Mouse (Mus musculus): ENCODE data around the gene Setx. TPM values are rescaled to one million over a fixed set of nuclear protein-coding genes. Genes with fewer than 3 reads are reported as not detected.
"Not testable (repeated sequence)": the region's sequence is repeated elsewhere in the genome, so short reads cannot be mapped to it uniquely, and the experiment has no call there.

Setx gene
- 10 to 100 TPM; 46.9 to 51.0 TPM for total RNA-seq (2021)
- long read RNA-seq, experiment 1, partial matches to known transcripts = 0 of 6 reads
- long read RNA-seq, experiment 1, other reads (novel, unspliced or antisense) = 6 of 6 reads
- long read RNA-seq, experiment 2, partial matches to known transcripts = 2 of 3 reads
- long read RNA-seq, experiment 2, other reads (novel, unspliced or antisense) = 1 of 3 reads

GRCm38 (mm10) chr2:29123907-29124569, at the start of gene Setx:
TSS of gene Setx (plus strand) at chr2:29124181.
- DNase-seq (ENCODE audit: low spot score in 2 of 2) = no peak

GRCm38 (mm10) chr2:29074676-29075075, 49.3 kb upstream of the Setx start:
- no peak for DNase-seq (ENCODE audit: low spot score in 2 of 2)

- DNase-seq (ENCODE audit: low spot score in 2 of 2) = no peak
These were observed 48.5 kb upstream of the Setx start for GRCm38 (mm10) chr2:29075331-29076070.

- DNase-seq (ENCODE audit: low spot score in 2 of 2) = no peak
These were observed 47.8 kb upstream of the Setx start for GRCm38 (mm10) chr2:29076226-29076625.

GRCm38 (mm10) chr2:29081965-29082364, 42.0 kb upstream of the Setx start:
- DNase-seq (ENCODE audit: low spot score in 2 of 2) = no peak

GRCm38 (mm10) chr2:29086026-29086425, 38.0 kb upstream of the Setx start:
- DNase-seq (ENCODE audit: low spot score in 2 of 2) = no peak

- not testable (repeated sequence) for DNase-seq (ENCODE audit: low spot score in 2 of 2)
These were observed 34.7 kb upstream of the Setx start for GRCm38 (mm10) chr2:29089276-29089675.

GRCm38 (mm10) chr2:29095674-29096073, 28.3 kb upstream of the Setx start:
- DNase-seq (ENCODE audit: low spot score in 2 of 2) = no peak

GRCm38 (mm10) chr2:29096751-29097150, 27.2 kb upstream of the Setx start:
- no peak for DNase-seq (ENCODE audit: low spot score in 2 of 2)

GRCm38 (mm10) chr2:29097465-29097864, 26.5 kb upstream of the Setx start:
- no peak for DNase-seq (ENCODE audit: low spot score in 2 of 2)

- not testable (repeated sequence) for DNase-seq (ENCODE audit: low spot score in 2 of 2)
These were observed 26.0 kb upstream of the Setx start for GRCm38 (mm10) chr2:29097955-29098354.

GRCm38 (mm10) chr2:29098786-29099185, 25.2 kb upstream of the Setx start:
- DNase-seq (ENCODE audit: low spot score in 2 of 2) = no peak

- DNase-seq (ENCODE audit: low spot score in 2 of 2) = no peak
These were observed 24.3 kb upstream of the Setx start for GRCm38 (mm10) chr2:29099646-29100045.

GRCm38 (mm10) chr2:29100822-29101534, 23.0 kb upstream of the Setx start:
- DNase-seq (ENCODE audit: low spot score in 2 of 2) = no peak

GRCm38 (mm10) chr2:29102416-29103377, 21.3 kb upstream of the Setx start:
- not testable (repeated sequence) for DNase-seq (ENCODE audit: low spot score in 2 of 2)

- no peak for DNase-seq (ENCODE audit: low spot score in 2 of 2)
These were observed 3.0 kb upstream of the Setx start for GRCm38 (mm10) chr2:29120969-29121368.

- no peak for DNase-seq (ENCODE audit: low spot score in 2 of 2)
These were observed 1.5 kb upstream of the Setx start for GRCm38 (mm10) chr2:29122446-29122845.

- DNase-seq (ENCODE audit: low spot score in 2 of 2) = no peak
These were observed 572 bp downstream of the Setx start for GRCm38 (mm10) chr2:29124571-29124935.

GRCm38 (mm10) chr2:29124936-29125701, 1.1 kb downstream of the Setx start:
- peak; percentile 98 for DNase-seq (ENCODE audit: low spot score in 2 of 2)
